Mouse (Mus musculus) kidney, embryonic 14.5 days (tissue): ENCODE results near the gene Myadm. TPM values are rescaled to one million over a fixed set of nuclear protein-coding genes. Genes with fewer than 3 reads are reported as not detected.

Experiments used
- ATAC-seq: fragments of 200-750 bp; cut with Nextera tagmentation; 2 replicates; pipeline ENCODE4 v1.8.0; 2017; ENCODE audit warnings: moderate number of reproducible peaks, mild to moderate bottlenecking, moderate TSS enrichment, moderate library complexity; ENCODE audit not compliant: low FRiP score, low TSS enrichment
- H3K27ac ChIP-seq: fragments of 300-500 bp; sonication (generic); 2 replicates; pipeline ENCODE4 v1.5.1; 2014; ENCODE audit warnings: low read depth, mild to moderate bottlenecking, low read length, moderate library complexity, mixed read lengths
- H3K27me3 ChIP-seq: fragments of 300-500 bp; sonication (generic); 2 replicates; pipeline ENCODE4 v1.6.1; 2014; ENCODE audit warnings: mild to moderate bottlenecking, low read length; ENCODE audit not compliant: control insufficient read depth, insufficient read depth
- H3K36me3 ChIP-seq: fragments of 300-500 bp; sonication (generic); 2 replicates; pipeline ENCODE4 v1.6.1; 2014; ENCODE audit warnings: low read length, mixed read lengths; ENCODE audit not compliant: control insufficient read depth, insufficient read depth
- H3K4me1 ChIP-seq: fragments of 300-500 bp; sonication (generic); 2 replicates; pipeline ENCODE4 v1.6.1; 2014; ENCODE audit warnings: low read length, mixed read lengths; ENCODE audit not compliant: control insufficient read depth, insufficient read depth
- H3K4me2 ChIP-seq: fragments of 300-500 bp; sonication (generic); replicated peaks from 2 replicates; pipeline ENCODE4 v1.6.1; 2014; ENCODE audit warnings: low read depth, mild to moderate bottlenecking, low read length
- H3K4me3 ChIP-seq: fragments of 300-500 bp; sonication (generic); 2 replicates; pipeline ENCODE4 v1.5.1; 2014; ENCODE audit warnings: mild to moderate bottlenecking, low read length
- H3K9ac ChIP-seq: fragments of 300-500 bp; sonication (generic); 2 replicates; pipeline ENCODE4 v1.6.1; 2014; ENCODE audit warnings: low read depth, mild to moderate bottlenecking, low read length, moderate library complexity
- H3K9me3 ChIP-seq: fragments of 300-500 bp; sonication (generic); 2 replicates; pipeline ENCODE4 v1.6.1; 2016; ENCODE audit warnings: low read length; ENCODE audit not compliant: control insufficient read depth
- WGBS: fragments of 180-500 bp; shearing (Covaris S2); extraction: QIAGEN DNeasy Blood & Tissue Kit; methylation state at CpG from one replicate; pipeline ENCODE4 v1.1.7; 2014; 5-methylcytosine and 5-hydroxymethylcytosine counted together
- polyA plus RNA-seq: library from polyadenylated mRNA; unstranded; fragments of >200 nt; fragmentation: Nextera tagmentation; extraction: Ambion mirVana; gene quantifications from 2 replicates; pipeline ENCODE4 v1.2.1, GENCODE M21; 2014

Myadm gene
- polyA plus RNA-seq, 1 experiment from 2014 or later: 81.3 TPM

DNA sequence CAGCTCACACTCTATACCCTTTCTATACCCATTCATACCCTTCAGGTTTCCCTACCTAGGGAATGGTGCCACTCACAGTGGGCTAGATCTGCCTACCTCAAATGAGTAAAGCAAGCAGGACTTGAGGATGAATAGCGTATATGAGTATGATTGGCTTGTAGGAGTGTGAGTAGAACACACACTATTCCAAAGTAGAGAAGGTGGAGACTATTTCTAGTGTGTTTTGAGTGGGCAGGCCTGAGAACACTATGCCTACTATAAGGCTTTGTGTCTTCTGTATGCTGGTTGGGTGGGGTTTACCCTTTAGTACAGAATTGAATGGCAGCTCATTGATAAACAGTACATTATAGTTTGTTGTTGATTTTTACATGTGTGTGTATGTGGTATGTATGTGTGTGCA lies 34.9 kb downstream of the Myadm start:
- H3K27ac ChIP-seq: no peak overlapping the region
- H3K9ac ChIP-seq: no peak overlapping the region
- no peak for ATAC-seq
- H3K27me3 ChIP-seq: no peaks in the 10 kb centered on the region
- H3K4me3 ChIP-seq: no peak overlapping the region
- H3K4me2 ChIP-seq: no peak overlapping the region
- no peaks in the 10 kb centered on the region for H3K4me1 ChIP-seq
- H3K36me3 ChIP-seq: no peaks in the 10 kb centered on the region
- 73% methylated on average over 1 of the region's 1 CpGs for WGBS
- H3K9me3 ChIP-seq: no peaks in the 10 kb centered on the region

DNA sequence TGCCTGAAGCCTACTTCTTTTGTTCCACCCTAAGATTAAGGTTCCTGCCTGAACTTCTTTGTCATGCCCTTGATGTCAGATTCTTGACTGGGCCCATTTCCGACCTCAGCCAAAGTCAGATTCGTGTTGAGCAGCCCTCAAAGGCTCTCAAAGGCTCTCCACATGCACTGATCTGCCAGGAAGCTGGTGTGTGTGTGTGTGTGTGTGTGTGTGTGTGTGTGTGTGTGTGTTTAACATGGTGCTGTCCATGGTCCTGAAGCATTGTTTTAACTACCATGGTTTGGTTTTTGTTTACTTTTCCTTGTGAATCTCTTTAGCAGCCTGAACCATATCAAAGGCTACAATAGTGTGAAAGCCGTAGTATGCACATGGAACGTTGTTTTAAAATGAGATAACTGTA lies 39.1 kb downstream of the Myadm start:
- no peak overlapping the region for H3K27ac ChIP-seq
- 81% methylated on average over 4 of the region's 4 CpGs for WGBS
- H3K36me3 ChIP-seq: no peaks in the 10 kb centered on the region
- H3K9me3 ChIP-seq: no peaks in the 10 kb centered on the region
- H3K4me2 ChIP-seq: no peak overlapping the region
- ATAC-seq: no peak
- no peaks in the 10 kb centered on the region for H3K27me3 ChIP-seq
- H3K4me3 ChIP-seq: no peak overlapping the region
- peaks cover 4% of the 10 kb centered on the region; the same call in 1 of the 2 replicates for H3K4me1 ChIP-seq
- no peak overlapping the region for H3K9ac ChIP-seq

GRCm38 (mm10) chr7:3329776-3330546 lies 41.1 kb downstream of the Myadm start:
- Histone ChIP-seq H3K36me3 (no peaks in the 10 kb centered on the region), H3K27me3 (no peaks in the 10 kb centered on the region), H3K4me3 (no peak overlapping the region), H3K4me2 (peak overlapping the region; percentile 9), H3K27ac (no peak overlapping the region), H3K9me3 (no peaks in the 10 kb centered on the region), H3K9ac (no peak overlapping the region), H3K4me1 (peaks cover 10% of the 10 kb centered on the region; the same call in 1 of the 2 replicates)
- WGBS: 22% methylated on average over 31 of the region's 31 CpGs
- peak; percentile 30; the same call in 1 of the 2 replicates for ATAC-seq

DNA sequence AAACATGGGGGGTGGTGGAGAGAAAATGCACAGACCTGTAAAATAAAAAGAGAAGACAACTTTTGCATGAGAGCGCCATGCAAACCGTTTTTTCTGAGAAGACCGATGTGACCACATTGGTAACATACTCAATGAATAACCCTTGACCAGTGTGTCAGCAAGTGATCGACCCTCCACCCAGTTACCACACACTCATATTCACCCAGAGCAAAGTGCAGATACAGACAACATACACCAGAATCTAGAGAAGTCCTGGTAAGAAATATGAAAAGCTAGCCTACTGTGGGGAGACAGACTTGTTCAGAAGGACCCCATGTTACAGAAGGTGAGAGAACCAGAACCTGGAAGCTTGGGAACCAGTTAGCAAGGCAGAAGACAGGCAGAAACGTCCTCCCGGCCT lies 42.3 kb downstream of the Myadm start:
- WGBS: 48% methylated on average over 6 of the region's 6 CpGs
- Histone ChIP-seq H3K36me3 (no peaks in the 10 kb centered on the region), H3K27me3 (no peaks in the 10 kb centered on the region), H3K4me3 (peak overlapping the region; percentile 60), H3K27ac (no peak overlapping the region), H3K9me3 (no peaks in the 10 kb centered on the region), H3K4me2 (peak overlapping the region; percentile 58), H3K9ac (no peak overlapping the region), H3K4me1 (peaks cover 10% of the 10 kb centered on the region; the same call in 1 of the 2 replicates)
- no peak; the same call in 1 of the 2 replicates for ATAC-seq

- peak overlapping the region; percentile 58 for H3K4me2 ChIP-seq
- no peaks in the 10 kb centered on the region for H3K36me3 ChIP-seq
- under 1% methylated on average over 27 of the region's 27 CpGs for WGBS
- no peaks in the 10 kb centered on the region for H3K27me3 ChIP-seq
- H3K9me3 ChIP-seq: no peaks in the 10 kb centered on the region
- ATAC-seq: peak; percentile 91
- H3K4me3 ChIP-seq: peak overlapping the region; percentile 60
- H3K9ac ChIP-seq: peak overlapping the region; percentile 35
- H3K27ac ChIP-seq: peak overlapping the region; percentile 47; the same call in 1 of the 2 replicates
- H3K4me1 ChIP-seq: peaks cover 10% of the 10 kb centered on the region; the same call in 1 of the 2 replicates
These were observed 42.8 kb downstream of the Myadm start for GRCm38 (mm10) chr7:3331581-3332223.

DNA sequence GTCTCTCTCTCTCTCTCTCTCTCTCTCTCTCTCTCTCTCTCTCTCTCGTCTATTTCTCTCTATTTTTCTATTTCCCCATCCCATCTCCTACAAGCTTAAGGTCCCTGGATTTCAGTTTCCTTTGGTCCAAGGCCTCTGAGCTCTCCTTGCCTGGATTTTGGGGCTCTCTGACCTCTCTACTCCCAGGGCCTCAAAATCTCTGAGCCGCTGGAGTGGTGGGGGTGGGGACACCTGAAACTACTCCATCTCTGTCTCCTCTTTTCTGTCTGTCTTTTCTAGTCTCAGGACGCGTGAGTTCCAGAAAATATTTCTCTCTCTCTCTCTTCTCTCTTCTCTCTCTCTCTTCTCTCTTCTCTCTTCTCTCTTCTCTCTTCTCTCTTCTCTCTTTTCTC lies 43.3 kb downstream of the Myadm start:
- peak overlapping the region; percentile 35; the same call in 1 of the 2 replicates for H3K9ac ChIP-seq
- no peak for ATAC-seq
- peaks cover 10% of the 10 kb centered on the region; the same call in 1 of the 2 replicates for H3K4me1 ChIP-seq
- H3K9me3 ChIP-seq: no peaks in the 10 kb centered on the region
- no peaks in the 10 kb centered on the region for H3K36me3 ChIP-seq
- H3K27ac ChIP-seq: peak overlapping the region; percentile 47; the same call in 1 of the 2 replicates
- H3K4me2 ChIP-seq: peak overlapping the region; percentile 58
- 0% methylated on average over 4 of the region's 4 CpGs for WGBS
- H3K4me3 ChIP-seq: peak overlapping the region; percentile 60
- H3K27me3 ChIP-seq: no peaks in the 10 kb centered on the region

DNA sequence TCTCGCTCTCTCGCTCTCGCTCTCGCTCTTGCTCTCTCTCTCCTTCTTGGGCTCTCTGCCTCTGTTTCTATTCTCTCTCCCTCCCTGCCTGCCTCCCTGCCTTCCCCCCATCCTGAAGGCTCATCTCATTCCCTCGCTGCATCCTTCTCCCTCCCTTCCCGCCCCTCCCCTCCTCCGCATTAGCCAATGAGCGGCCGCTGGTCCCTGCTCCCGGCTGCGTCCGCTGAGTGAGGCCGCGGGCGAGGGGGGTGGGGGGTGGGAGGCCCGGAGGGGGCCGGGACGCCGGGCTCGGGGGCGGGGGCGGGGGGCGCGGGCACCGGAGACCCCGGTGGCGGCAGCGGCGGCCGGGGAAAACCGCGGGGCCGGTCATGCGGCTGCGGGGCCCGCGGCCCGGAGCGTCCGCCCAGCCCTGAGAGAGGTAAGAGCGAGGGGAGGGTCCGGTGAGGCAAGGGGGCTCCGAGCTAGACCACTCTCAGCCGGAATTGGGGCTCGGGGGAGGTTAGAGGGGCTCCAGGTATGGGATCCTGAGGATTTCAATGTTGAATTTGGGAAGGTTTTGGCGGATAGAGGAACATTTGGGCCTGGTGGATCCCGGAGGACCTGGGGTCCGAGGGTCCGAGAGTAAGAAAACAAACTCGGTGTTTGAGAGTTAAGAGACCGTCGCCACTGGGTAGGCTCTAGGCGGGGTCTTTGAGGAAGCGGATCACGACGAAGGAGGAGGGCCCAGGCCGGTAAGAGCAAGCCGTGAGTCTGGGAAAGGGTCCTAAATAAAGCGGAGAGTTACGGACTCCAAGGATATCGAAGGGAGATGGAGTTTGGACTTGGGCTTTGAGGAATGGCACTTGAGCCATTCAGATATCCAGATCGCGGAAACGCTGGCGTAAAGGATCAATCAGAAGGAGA lies 44.0 kb downstream of the Myadm start, which contains the start of gene Cacng7:
TSS of gene Cacng7 (plus strand) at position 337 of the 903 bp plus-strand sequence.
- Histone ChIP-seq H3K36me3 (no peaks in the 10 kb centered on the region), H3K4me3 (peak within 1 kb of the TSS; percentile 60), H3K27ac (peak within 1 kb of the TSS; percentile 66; the same call in 1 of the 2 replicates), H3K9ac (peak within 1 kb of the TSS; percentile 74), H3K4me2 (peak within 1 kb of the TSS; percentile 58), H3K27me3 (no peaks in the 10 kb centered on the region), H3K9me3 (no peaks in the 10 kb centered on the region), H3K4me1 (peaks cover 10% of the 10 kb centered on the region; the same call in 1 of the 2 replicates)
- peak; percentile 62 for ATAC-seq
- under 1% methylated on average over 60 of the region's 65 CpGs for WGBS

GRCm38 (mm10) chr7:3333542-3333941 lies 44.7 kb downstream of the Myadm start:
- ATAC-seq: no peak
- Histone ChIP-seq H3K9me3 (no peaks in the 10 kb centered on the region), H3K27me3 (no peaks in the 10 kb centered on the region), H3K4me1 (peaks cover 10% of the 10 kb centered on the region; the same call in 1 of the 2 replicates), H3K9ac (peak overlapping the region; percentile 74), H3K36me3 (no peaks in the 10 kb centered on the region), H3K27ac (no peak overlapping the region; the same call in 1 of the 2 replicates), H3K4me2 (peak overlapping the region; percentile 58), H3K4me3 (peak overlapping the region; percentile 60)
- 6% methylated on average over 5 of the region's 5 CpGs for WGBS
